Mouse (Mus musculus) left cerebral cortex, adult 2 months (tissue): Measurements from ENCODE around the gene Gtf3c6. TPM values are rescaled to one million over a fixed set of nuclear protein-coding genes. Genes with fewer than 3 reads are reported as not detected.

Experiments used
- DNase-seq, 2 experiments: peaks; one replicate each; pipeline ENCODE4 v3.0.0; 2021 to 2022; ENCODE audit warnings: low spot score in 2 of 2, mixed read lengths in 1 of 2; ENCODE audit errors: extremely low spot score in 1 of 2
- H3K27ac ChIP-seq: fragments of 200-600 bp; 2 replicates; pipeline ENCODE4 v1.8.1; 2022
- H3K4me3 ChIP-seq: fragments of 200-600 bp; 2 replicates; pipeline ENCODE4 v1.8.1; 2022
- CTCF ChIP-seq: fragments of 200-600 bp; IDR thresholded peaks from 2 replicates; pipeline ENCODE4 v1.8.1; 2022; ENCODE audit warnings: antibody characterized with exemption, mild to moderate bottlenecking, moderate library complexity
- intact Hi-C: fragments of 180-260 bp; cut with DNase I; formaldehyde crosslinking; loops from one replicate; pipeline ENCODE4 v1.15.1; 2025
- long read RNA-seq, 2 experiments: library from polyadenylated mRNA; stranded (forward); transcript quantifications; one replicate each; pipeline ENCODE4 v2.0.0; 2021; ENCODE audit warnings: borderline mapping rate in 2 of 2
- total RNA-seq, 2 experiments: library from RNA; stranded (reverse); gene quantifications; 2 replicates each; pipeline ENCODE4 v1.2.3; 2021

Gtf3c6 gene
- total RNA-seq, result 10 to 100 TPM; 21.0 to 30.7 TPM
- long read RNA-seq, experiment 1, transcript Gtf3c6-206 (6 exons, 2,526 nt), result major isoform, 5 of 10 reads
- long read RNA-seq, experiment 1, partial matches to known transcripts, result 1 of 10 reads
- long read RNA-seq, experiment 1, other reads (novel, unspliced or antisense), result 0 of 10 reads
- long read RNA-seq, experiment 2, transcript Gtf3c6-206 (6 exons, 2,526 nt), result major isoform, 9 of 14 reads
- long read RNA-seq, experiment 2, partial matches to known transcripts, result 0 of 14 reads
- long read RNA-seq, experiment 2, other reads (novel, unspliced or antisense), result 2 of 14 reads

DNA sequence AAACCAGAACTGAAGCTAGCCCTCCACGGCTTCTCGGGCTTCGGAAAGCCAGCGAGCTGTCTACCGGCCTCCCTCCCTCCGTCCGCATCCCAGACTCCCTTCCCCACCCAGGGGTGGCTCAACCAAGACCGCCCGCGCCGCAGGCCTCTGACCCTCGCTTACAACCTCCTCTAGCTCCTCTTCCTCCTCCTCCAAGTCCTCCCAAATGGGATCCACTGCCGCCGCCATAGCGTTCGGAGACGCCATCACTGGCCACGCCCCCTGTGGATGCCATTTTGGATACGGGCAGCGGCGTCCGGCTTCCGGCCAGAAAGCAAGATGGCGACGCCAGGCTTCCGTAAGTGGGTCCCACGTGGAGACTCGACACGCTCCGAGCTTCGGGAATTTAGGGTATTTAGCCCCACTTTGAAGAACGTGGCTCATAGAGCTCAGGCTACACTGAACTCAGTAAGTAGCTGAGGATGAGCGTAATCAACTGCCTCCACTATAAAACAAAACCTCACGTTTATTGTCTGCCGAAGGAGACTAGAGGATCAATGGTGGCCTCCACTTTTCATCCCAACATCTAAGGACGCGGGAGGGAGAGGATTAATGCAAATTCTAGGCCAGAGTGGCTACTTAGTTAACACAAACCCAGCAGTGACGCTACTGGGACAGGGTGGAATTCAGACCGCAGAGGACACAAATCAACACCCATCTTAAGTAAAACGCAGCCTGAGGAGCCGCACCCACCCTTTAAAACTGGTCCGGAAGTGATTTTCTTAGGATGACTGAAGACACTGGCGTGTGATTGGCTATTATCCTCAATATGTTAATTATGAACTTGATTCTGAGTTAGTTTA, at the start of gene Gtf3c6:
Gene Gtf3c6 (minus strand): TSS at position 695 of the 842 bp plus-strand sequence.
- intact Hi-C loops, result loop anchor here (1.0 to 2.0 kb wide), 3 partner anchors 10 to 91 kb away; partner anchors contain the start of genes Amd1 and Rpf2
- DNase-seq, result peak; percentile 91 to 95
- no peak for TF ChIP-seq CTCF

DNA sequence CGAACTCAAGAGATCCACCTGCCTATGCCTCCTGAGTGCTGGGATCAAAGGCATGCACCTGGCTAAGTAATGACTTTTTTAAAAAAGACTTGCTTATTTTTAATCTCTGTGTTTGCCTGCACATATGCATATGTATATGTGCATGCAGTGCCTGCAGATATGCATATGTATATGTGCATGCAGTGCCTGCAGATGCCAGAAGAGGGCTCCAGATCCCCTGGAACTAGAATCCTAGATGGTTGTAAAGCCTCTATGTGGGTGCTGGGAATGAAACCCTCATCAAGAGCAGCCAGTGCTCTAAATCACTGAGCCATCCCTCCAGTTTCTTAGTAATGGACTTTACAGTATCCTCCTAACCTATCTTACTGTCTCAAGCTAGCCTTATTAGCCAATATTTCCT, 48.1 kb upstream of the Gtf3c6 start:
- no peak overlapping the region for H3K4me3 ChIP-seq
- no peak; the same call in 1 of the 2 replicates for TF ChIP-seq CTCF
- no peak for DNase-seq
- H3K27ac ChIP-seq, result no peak overlapping the region
- intact Hi-C loops, result no loop called here

More for the DNA sequence above, at the start of gene Gtf3c6:
- H3K4me3 ChIP-seq, result peak within 1 kb of the TSS; percentile 75
- peak within 1 kb of the TSS; percentile 83 for H3K27ac ChIP-seq

GRCm38 (mm10) chr10:40302140-40302985, 44.5 kb upstream of the Gtf3c6 start, which contains the start of gene Amd1:
Gene Amd1, minus strand, starts transcription at chr10:40302186.
- no peak for TF ChIP-seq CTCF
- Histone ChIP-seq H3K4me3 (peak within 1 kb of the TSS; percentile 93), H3K27ac (peak within 1 kb of the TSS; percentile 94)
- intact Hi-C loops, result loop anchor here (1.0 kb wide), 3 partner anchors 44 to 56 kb away; partner anchors contain the start of gene Gtf3c6
- peak; percentile 100 for DNase-seq

GRCm38 (mm10) chr10:40301181-40302075, 43.5 kb upstream of the Gtf3c6 start:
- peak overlapping the region; percentile 93 for H3K4me3 ChIP-seq
- peak overlapping the region; percentile 81 for H3K27ac ChIP-seq
- peak; percentile 39 to 47 for DNase-seq
- intact Hi-C loops, result loop anchor here (1.0 to 2.0 kb wide), 4 partner anchors 43 to 223 kb away; partner anchors contain the start of gene Gtf3c6

DNA sequence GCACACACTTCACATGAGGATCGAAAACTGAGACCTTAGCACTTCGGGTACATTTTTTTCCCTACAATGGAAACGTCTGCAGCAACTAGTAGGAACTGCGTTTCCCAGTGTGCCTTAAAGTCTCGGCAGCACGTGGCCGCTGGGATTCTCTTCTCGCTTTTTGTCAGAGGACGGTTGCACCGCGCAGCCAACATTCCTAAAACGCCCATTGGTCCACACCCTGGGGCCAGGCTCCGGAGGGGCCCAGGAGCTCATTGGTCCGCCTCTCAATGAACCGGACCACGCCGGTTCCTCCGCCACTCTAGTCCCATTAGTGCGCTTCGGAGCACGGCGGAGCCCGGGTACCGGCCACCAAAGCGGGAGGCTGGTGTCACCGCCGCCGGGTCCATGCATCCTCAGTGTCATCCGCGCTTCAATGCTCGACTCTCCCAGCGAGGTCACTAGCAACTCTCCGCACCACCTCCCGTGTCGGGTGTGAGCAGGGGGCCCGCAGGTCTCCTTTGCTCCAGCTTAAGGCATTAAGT, 42.8 kb upstream of the Gtf3c6 start:
- intact Hi-C loops, result loop anchor here (2.0 kb wide), 1 partner anchor 224 kb away; no protein-coding TSS in a partner anchor
- DNase-seq, result peak; percentile 75 to 79
- Histone ChIP-seq H3K27ac (peak overlapping the region; percentile 81), H3K4me3 (peak overlapping the region; percentile 93)
- TF ChIP-seq CTCF, result no peak

GRCm38 (mm10) chr10:40292640-40293039, 34.7 kb upstream of the Gtf3c6 start:
- no peak overlapping the region for H3K27ac ChIP-seq
- intact Hi-C loops, result no loop called here
- no peak overlapping the region for H3K4me3 ChIP-seq
- TF ChIP-seq CTCF, result no peak
- DNase-seq, result no peak

GRCm38 (mm10) chr10:40286767-40287166, 28.9 kb upstream of the Gtf3c6 start:
- no peak overlapping the region for H3K27ac ChIP-seq
- H3K4me3 ChIP-seq, result no peak overlapping the region
- intact Hi-C loops, result no loop called here
- no peak for DNase-seq
- no peak for TF ChIP-seq CTCF

DNA sequence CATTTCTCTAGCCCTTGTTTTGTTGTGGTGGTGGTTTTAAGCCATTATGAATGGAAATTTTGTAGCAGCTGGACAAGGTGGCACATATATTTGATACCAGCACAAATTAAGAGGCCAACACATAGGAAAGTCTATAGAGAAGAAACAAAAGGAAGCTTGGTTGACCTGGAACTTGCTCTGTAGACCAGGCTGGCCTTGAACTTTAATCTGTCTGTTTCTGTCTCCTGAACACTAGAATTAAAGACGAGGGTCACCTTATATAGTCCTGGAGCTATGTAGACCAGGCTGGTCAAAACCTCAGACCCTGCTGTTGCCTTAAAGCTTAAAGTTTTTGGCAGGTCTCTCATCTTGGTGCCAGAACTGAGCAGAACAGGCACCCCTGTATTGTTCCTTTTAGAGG, 27.7 kb upstream of the Gtf3c6 start:
- no peak overlapping the region for H3K27ac ChIP-seq
- no peak for DNase-seq
- intact Hi-C loops, result no loop called here
- no peak overlapping the region for H3K4me3 ChIP-seq
- no peak for TF ChIP-seq CTCF

DNA sequence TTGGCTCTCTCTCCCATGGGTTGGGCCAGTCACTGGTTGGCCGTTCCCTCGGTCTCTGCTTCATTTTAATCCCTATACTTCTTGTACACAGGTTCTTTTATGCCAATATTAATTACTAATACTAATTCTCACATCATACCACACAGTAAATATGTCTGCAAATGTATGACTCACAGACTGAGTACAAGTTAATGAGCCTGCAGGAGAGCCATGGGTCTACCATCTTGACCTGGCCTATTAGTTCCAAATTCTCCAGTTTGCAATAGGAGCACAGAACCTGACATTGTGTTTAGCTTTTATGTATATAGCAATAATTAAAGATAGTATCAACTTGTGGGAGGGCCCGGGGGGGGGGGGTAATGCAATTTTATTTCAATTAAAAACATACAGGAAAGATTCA, 27.1 kb upstream of the Gtf3c6 start:
- DNase-seq, result no peak
- Histone ChIP-seq H3K4me3 (no peak overlapping the region), H3K27ac (no peak overlapping the region)
- intact Hi-C loops, result no loop called here
- no peak for TF ChIP-seq CTCF

DNA sequence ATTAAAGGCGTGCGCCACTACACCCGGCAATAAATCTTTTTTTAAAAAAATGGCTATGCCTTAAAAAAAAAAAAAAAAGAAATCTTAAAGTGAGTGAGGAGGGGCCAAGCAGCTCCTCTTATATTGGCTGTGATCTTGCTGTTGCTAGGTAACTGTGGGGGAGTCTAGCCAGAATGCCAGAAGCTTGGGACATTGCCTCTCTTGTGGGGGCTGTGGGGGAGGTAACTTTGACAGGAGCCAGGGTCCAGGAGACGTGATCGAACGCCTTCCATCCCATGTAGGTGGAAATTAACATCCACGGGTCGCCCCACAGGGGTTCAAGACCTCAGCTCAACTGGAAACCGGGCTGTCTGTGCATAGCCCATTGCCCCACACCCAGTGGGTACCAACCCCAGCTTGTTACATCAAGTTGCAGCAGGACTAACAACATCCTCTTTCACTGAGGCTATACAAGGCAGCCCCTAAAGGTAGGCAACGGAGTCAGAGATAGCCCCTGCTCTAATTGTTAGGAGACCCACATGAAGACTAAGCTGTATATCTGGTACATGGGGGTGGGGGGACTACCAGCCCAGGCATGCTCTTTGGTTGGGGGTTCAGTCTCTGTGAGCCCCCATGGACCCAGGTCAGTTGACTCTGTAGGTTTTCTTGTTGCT, 26.4 kb upstream of the Gtf3c6 start:
- no peak overlapping the region for H3K4me3 ChIP-seq
- intact Hi-C loops, result no loop called here
- no peak overlapping the region for H3K27ac ChIP-seq
- no peak for TF ChIP-seq CTCF
- DNase-seq, result peak; percentile 18 to 31
